Mouse (Mus musculus): ENCODE measurements at regions not wholly inside any gene's neighbourhood (a gene's known extent, or its start where the extent isn't known, plus 50 kb on each side); places are given as distances from the start of the nearest gene placed in this dataset.

- Histone ChIP-seq H3K9me3 (replicated peaks) (no peaks in the 10 kb centered on the region; the same call in 1 of the 2 replicates), H3K27me3 (ENCODE audit: low read depth, poor library complexity, severe bottlenecking) (no peaks in the 10 kb centered on the region), H3K36me3 (no peaks in the 10 kb centered on the region), H3K4me1 (no peaks in the 10 kb centered on the region), H3K27ac (replicated peaks) (no peak overlapping the region), H3K4me3 (no peak overlapping the region)
- DNase-seq (ENCODE audit: low spot score): no peak
- 80% methylated on average over 5 of the region's 5 CpGs for WGBS
Measured at GRCm38 (mm10) chr4:66622650-66623394, 204.6 kb upstream of the Tlr4 start.

GRCm38 (mm10) chr4:66618811-66619440, 208.5 kb upstream of the Tlr4 start:
- Histone ChIP-seq H3K27ac (replicated peaks) (no peak overlapping the region), H3K4me3 (no peak overlapping the region), H3K27me3 (ENCODE audit: low read depth, poor library complexity, severe bottlenecking) (no peaks in the 10 kb centered on the region), H3K9me3 (replicated peaks) (no peaks in the 10 kb centered on the region; the same call in 1 of the 2 replicates), H3K4me1 (no peaks in the 10 kb centered on the region), H3K36me3 (no peaks in the 10 kb centered on the region)
- no peak for DNase-seq (ENCODE audit: low spot score)
- 80% methylated on average over 2 of the region's 2 CpGs for WGBS

GRCm38 (mm10) chr4:66617743-66618736, 209.3 kb upstream of the Tlr4 start:
- H3K4me3 ChIP-seq: no peak overlapping the region
- H3K27ac ChIP-seq (replicated peaks): no peak overlapping the region
- H3K9me3 ChIP-seq (replicated peaks): no peaks in the 10 kb centered on the region
- H3K27me3 ChIP-seq (ENCODE audit: low read depth, poor library complexity, severe bottlenecking): no peaks in the 10 kb centered on the region
- no peaks in the 10 kb centered on the region for H3K4me1 ChIP-seq
- 92% methylated on average over 7 of the region's 7 CpGs for whole genome bisulfite sequencing
- H3K36me3 ChIP-seq: no peaks in the 10 kb centered on the region
- no peak for DNase-seq (ENCODE audit: low spot score)

GRCm38 (mm10) chr4:66617101-66617500, 210.3 kb upstream of the Tlr4 start:
- 79% methylated on average over 4 of the region's 4 CpGs for WGBS
- Histone ChIP-seq H3K9me3 (replicated peaks) (no peaks in the 10 kb centered on the region), H3K4me3 (no peak overlapping the region), H3K36me3 (no peaks in the 10 kb centered on the region), H3K4me1 (no peaks in the 10 kb centered on the region), H3K27me3 (ENCODE audit: low read depth, poor library complexity, severe bottlenecking) (no peaks in the 10 kb centered on the region), H3K27ac (replicated peaks) (no peak overlapping the region)
- DNase-seq (ENCODE audit: low spot score): no peak

GRCm38 (mm10) chr4:66604849-66605248, 200.4 kb upstream of the Astn2 start:
- no peak for DNase-seq (ENCODE audit: low spot score)
- H3K27ac ChIP-seq (replicated peaks): no peak overlapping the region
- no peaks in the 10 kb centered on the region for H3K4me1 ChIP-seq
- no peaks in the 10 kb centered on the region for H3K27me3 ChIP-seq (ENCODE audit: low read depth, poor library complexity, severe bottlenecking)
- H3K9me3 ChIP-seq (replicated peaks): no peaks in the 10 kb centered on the region
- H3K36me3 ChIP-seq: no peaks in the 10 kb centered on the region
- H3K4me3 ChIP-seq: no peak overlapping the region

- Histone ChIP-seq H3K4me3 (no peak overlapping the region), H3K36me3 (no peaks in the 10 kb centered on the region), H3K9me3 (replicated peaks) (no peaks in the 10 kb centered on the region), H3K27ac (replicated peaks) (no peak overlapping the region), H3K4me1 (no peaks in the 10 kb centered on the region), H3K27me3 (ENCODE audit: low read depth, poor library complexity, severe bottlenecking) (no peaks in the 10 kb centered on the region)
- no peak for DNase-seq (ENCODE audit: low spot score)
- WGBS: 98% methylated on average over 1 of the region's 1 CpGs
Measured at GRCm38 (mm10) chr4:66598737-66599136, 194.3 kb upstream of the Astn2 start.

GRCm38 (mm10) chr4:66586647-66587046, 182.2 kb upstream of the Astn2 start:
- WGBS: 58% methylated on average over 5 of the region's 5 CpGs
- H3K4me1 ChIP-seq: peaks cover 10% of the 10 kb centered on the region

GRCm38 (mm10) chr4:66586166-66586565, 181.8 kb upstream of the Astn2 start:
- Histone ChIP-seq H3K36me3 (no peaks in the 10 kb centered on the region), H3K4me1 (peaks cover 10% of the 10 kb centered on the region), H3K4me3 (no peak overlapping the region), H3K9me3 (replicated peaks) (no peaks in the 10 kb centered on the region), H3K27ac (replicated peaks) (no peak overlapping the region), H3K27me3 (ENCODE audit: low read depth, poor library complexity, severe bottlenecking) (no peaks in the 10 kb centered on the region)
- WGBS: 10% methylated on average over 3 of the region's 3 CpGs
- no peak for DNase-seq (ENCODE audit: low spot score)

More at GRCm38 (mm10) chr4:66586647-66587046, 182.2 kb upstream of the Astn2 start:
- no peak overlapping the region for H3K4me3 ChIP-seq
- H3K27ac ChIP-seq (replicated peaks): no peak overlapping the region
- no peaks in the 10 kb centered on the region for H3K36me3 ChIP-seq
- H3K9me3 ChIP-seq (replicated peaks): no peaks in the 10 kb centered on the region
- no peaks in the 10 kb centered on the region for H3K27me3 ChIP-seq (ENCODE audit: low read depth, poor library complexity, severe bottlenecking)
- DNase-seq (ENCODE audit: low spot score): no peak

- no peak for DNase-seq (ENCODE audit: low spot score)
Measured at GRCm38 (mm10) chr4:66556936-66557335, 152.5 kb upstream of the Astn2 start.

GRCm38 (mm10) chr4:66550306-66551104, 146.1 kb upstream of the Astn2 start:
- H3K4me1 ChIP-seq: no peaks in the 10 kb centered on the region
- no peak for DNase-seq (ENCODE audit: low spot score)
- no peaks in the 10 kb centered on the region for H3K36me3 ChIP-seq
- H3K27me3 ChIP-seq (ENCODE audit: low read depth, poor library complexity, severe bottlenecking): no peaks in the 10 kb centered on the region
- 73% methylated on average over 3 of the region's 3 CpGs for WGBS
- no peaks in the 10 kb centered on the region for H3K9me3 ChIP-seq (replicated peaks)
- H3K27ac ChIP-seq (replicated peaks): no peak overlapping the region
- H3K4me3 ChIP-seq: no peak overlapping the region

More at GRCm38 (mm10) chr4:66556936-66557335, 152.5 kb upstream of the Astn2 start:
- Histone ChIP-seq H3K4me1 (no peaks in the 10 kb centered on the region), H3K9me3 (replicated peaks) (no peaks in the 10 kb centered on the region), H3K36me3 (no peaks in the 10 kb centered on the region), H3K27ac (replicated peaks) (no peak overlapping the region), H3K4me3 (no peak overlapping the region), H3K27me3 (ENCODE audit: low read depth, poor library complexity, severe bottlenecking) (no peaks in the 10 kb centered on the region)

GRCm38 (mm10) chr4:66542833-66543436, 138.5 kb upstream of the Astn2 start:
- DNase-seq (ENCODE audit: low spot score): no peak

GRCm38 (mm10) chr4:66524456-66524855, 120.0 kb upstream of the Astn2 start:
- Histone ChIP-seq H3K9me3 (replicated peaks) (no peaks in the 10 kb centered on the region), H3K27me3 (ENCODE audit: low read depth, poor library complexity, severe bottlenecking) (no peaks in the 10 kb centered on the region), H3K27ac (replicated peaks) (no peak overlapping the region), H3K4me1 (no peaks in the 10 kb centered on the region), H3K36me3 (no peaks in the 10 kb centered on the region), H3K4me3 (no peak overlapping the region)
- WGBS: 85% methylated on average over 5 of the region's 5 CpGs
- DNase-seq (ENCODE audit: low spot score): no peak

More at GRCm38 (mm10) chr4:66542833-66543436, 138.5 kb upstream of the Astn2 start:
- Histone ChIP-seq H3K9me3 (replicated peaks) (no peaks in the 10 kb centered on the region), H3K4me1 (peaks cover 6% of the 10 kb centered on the region; the same call in 1 of the 2 replicates), H3K4me3 (no peak overlapping the region), H3K36me3 (no peaks in the 10 kb centered on the region), H3K27ac (replicated peaks) (no peak overlapping the region), H3K27me3 (ENCODE audit: low read depth, poor library complexity, severe bottlenecking) (no peaks in the 10 kb centered on the region)
- WGBS: 45% methylated on average over 4 of the region's 4 CpGs

Measured in midbrain, embryonic 10.5 days (tissue).